Mouse (Mus musculus) heart, embryonic 16.5 days (tissue): ENCODE measurements around the gene Arhgef10l. TPM values are rescaled to one million over a fixed set of nuclear protein-coding genes. Genes with fewer than 3 reads are reported as not detected.

Experiments
- ATAC-seq: fragments of 200-750 bp; cut with Nextera tagmentation; replicated peaks from 2 replicates; pipeline ENCODE4 v1.8.0; 2017; ENCODE audit warnings: moderate number of reproducible peaks; ENCODE audit not compliant: insufficient read depth, low FRiP score; ENCODE audit errors: extremely low read depth
- H3K27ac ChIP-seq: fragments of 300-500 bp; sonication (generic); 2 replicates; pipeline ENCODE4 v1.5.1; 2014; ENCODE audit warnings: mild to moderate bottlenecking, low read length, control low read depth, moderate library complexity
- H3K27me3 ChIP-seq: fragments of 300-500 bp; sonication (generic); 2 replicates; pipeline ENCODE4 v1.6.1; 2014; ENCODE audit warnings: low read length, mixed read lengths; ENCODE audit not compliant: control insufficient read depth, insufficient read depth
- H3K36me3 ChIP-seq: fragments of 300-500 bp; sonication (generic); 2 replicates; pipeline ENCODE4 v1.6.1; 2014; ENCODE audit not compliant: control insufficient read depth, insufficient read depth
- H3K4me1 ChIP-seq: fragments of 300-500 bp; sonication (generic); 2 replicates; pipeline ENCODE4 v1.6.1; 2014; ENCODE audit warnings: low read length, mixed read lengths; ENCODE audit not compliant: control insufficient read depth, insufficient read depth
- H3K4me2 ChIP-seq: fragments of 300-500 bp; sonication (generic); 2 replicates; pipeline ENCODE4 v1.6.1; 2014; ENCODE audit warnings: low read depth, mild to moderate bottlenecking, control low read depth, low read length
- H3K4me3 ChIP-seq: fragments of 300-500 bp; sonication (generic); 2 replicates; pipeline ENCODE4 v1.5.1; 2014; ENCODE audit warnings: mild to moderate bottlenecking, control low read depth, low read length
- H3K9ac ChIP-seq: fragments of 300-500 bp; sonication (generic); 2 replicates; pipeline ENCODE4 v1.6.1; 2014; ENCODE audit warnings: low read length, control low read depth
- H3K9me3 ChIP-seq: fragments of 300-500 bp; sonication (generic); replicated peaks from 2 replicates; pipeline ENCODE4 v1.6.1; 2016; ENCODE audit warnings: low read length; ENCODE audit not compliant: control insufficient read depth
- WGBS: fragments of 180-500 bp; shearing (Covaris S2); extraction: QIAGEN DNeasy Blood & Tissue Kit; methylation state at CpG from one replicate; pipeline ENCODE4 v1.1.7; 2014; 5-methylcytosine and 5-hydroxymethylcytosine counted together
- polyA plus RNA-seq: library from polyadenylated mRNA; unstranded; fragments of >200 nt; fragmentation: Nextera tagmentation; extraction: Ambion mirVana; gene quantifications from 2 replicates; pipeline ENCODE4 v1.2.1, GENCODE M21; 2015

Arhgef10l gene
- polyA plus RNA-seq, 1 experiment from 2014 or later, result 18.6 TPM

DNA sequence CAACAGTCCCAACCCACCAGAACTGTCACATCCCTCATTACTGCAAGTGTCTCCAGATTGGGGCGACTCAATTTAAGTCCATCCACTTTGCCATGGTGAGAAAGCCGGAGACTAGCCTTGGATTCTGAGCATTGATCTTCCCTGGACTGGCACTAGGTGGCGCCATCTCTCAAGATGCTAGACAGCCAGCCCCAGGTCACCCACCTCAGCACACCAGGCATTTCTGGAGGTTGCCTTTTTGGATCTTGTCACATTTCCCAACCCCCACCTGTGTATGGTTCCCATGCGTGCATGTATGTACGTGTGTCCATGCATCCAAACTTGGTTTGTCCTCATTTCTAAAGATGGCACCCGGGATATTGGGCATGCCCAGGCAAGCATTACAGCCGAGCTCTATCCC, 110.5 kb downstream of the Arhgef10l start:
- H3K4me3 ChIP-seq, result no peak overlapping the region
- H3K36me3 ChIP-seq, result peaks cover 22% of the 10 kb centered on the region

DNA sequence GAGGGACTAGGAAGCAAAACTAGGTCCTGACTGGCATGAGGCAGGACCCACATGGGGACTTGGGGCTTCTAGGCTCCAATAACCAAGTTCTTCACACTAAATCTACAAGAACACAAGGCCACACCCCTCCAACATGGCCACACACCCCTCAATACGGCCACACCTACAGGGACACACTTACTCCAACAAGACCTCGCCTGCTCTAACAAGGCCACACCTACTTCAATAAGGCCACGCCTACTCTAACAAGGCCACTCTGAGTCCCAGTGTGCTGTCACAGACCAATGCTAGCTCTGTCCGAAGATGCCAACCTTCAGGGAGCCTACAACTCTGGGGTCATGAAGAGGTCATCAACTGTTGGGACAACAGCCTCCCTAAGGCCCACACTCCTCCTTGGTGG, 111.3 kb downstream of the Arhgef10l start:
- no peaks in the 10 kb centered on the region for H3K27me3 ChIP-seq
- no peak overlapping the region for H3K27ac ChIP-seq
- no peak for ATAC-seq
- H3K4me1 ChIP-seq, result no peaks in the 10 kb centered on the region
- no peak overlapping the region for H3K4me3 ChIP-seq
- H3K4me2 ChIP-seq, result no peak overlapping the region
- H3K36me3 ChIP-seq, result peaks cover 23% of the 10 kb centered on the region
- H3K9ac ChIP-seq, result no peak overlapping the region
- 76% methylated on average over 4 of the region's 4 CpGs for WGBS
- H3K9me3 ChIP-seq, result no peaks in the 10 kb centered on the region

More for the DNA sequence above, 110.5 kb downstream of the Arhgef10l start:
- no peaks in the 10 kb centered on the region for H3K9me3 ChIP-seq
- no peak; the same call in 1 of the 2 replicates for ATAC-seq
- no peak overlapping the region for H3K9ac ChIP-seq
- no peaks in the 10 kb centered on the region for H3K4me1 ChIP-seq
- no peaks in the 10 kb centered on the region for H3K27me3 ChIP-seq
- 54% methylated on average over 7 of the region's 7 CpGs for WGBS
- no peak overlapping the region for H3K27ac ChIP-seq
- H3K4me2 ChIP-seq, result no peak overlapping the region

- 91% methylated on average over 17 of the region's 17 CpGs for WGBS
- no peaks in the 10 kb centered on the region for H3K4me1 ChIP-seq
- H3K4me3 ChIP-seq, result no peak overlapping the region
- no peak overlapping the region for H3K4me2 ChIP-seq
- peaks cover 26% of the 10 kb centered on the region for H3K36me3 ChIP-seq
- no peaks in the 10 kb centered on the region for H3K9me3 ChIP-seq
- no peak for ATAC-seq
- H3K27me3 ChIP-seq, result no peaks in the 10 kb centered on the region
- H3K9ac ChIP-seq, result no peak overlapping the region
- H3K27ac ChIP-seq, result no peak overlapping the region
Measured at GRCm38 (mm10) chr4:140551766-140552165, 114.0 kb downstream of the Arhgef10l start.

- no peak overlapping the region for H3K4me2 ChIP-seq
- no peaks in the 10 kb centered on the region for H3K27me3 ChIP-seq
- 91% methylated on average over 6 of the region's 6 CpGs for WGBS
- no peaks in the 10 kb centered on the region for H3K4me1 ChIP-seq
- ATAC-seq, result no peak
- H3K4me3 ChIP-seq, result no peak overlapping the region
- no peak overlapping the region for H3K27ac ChIP-seq
- no peak overlapping the region for H3K9ac ChIP-seq
- H3K9me3 ChIP-seq, result no peaks in the 10 kb centered on the region
- peaks cover 26% of the 10 kb centered on the region for H3K36me3 ChIP-seq
Measured at GRCm38 (mm10) chr4:140550670-140551069, 115.1 kb downstream of the Arhgef10l start.

DNA sequence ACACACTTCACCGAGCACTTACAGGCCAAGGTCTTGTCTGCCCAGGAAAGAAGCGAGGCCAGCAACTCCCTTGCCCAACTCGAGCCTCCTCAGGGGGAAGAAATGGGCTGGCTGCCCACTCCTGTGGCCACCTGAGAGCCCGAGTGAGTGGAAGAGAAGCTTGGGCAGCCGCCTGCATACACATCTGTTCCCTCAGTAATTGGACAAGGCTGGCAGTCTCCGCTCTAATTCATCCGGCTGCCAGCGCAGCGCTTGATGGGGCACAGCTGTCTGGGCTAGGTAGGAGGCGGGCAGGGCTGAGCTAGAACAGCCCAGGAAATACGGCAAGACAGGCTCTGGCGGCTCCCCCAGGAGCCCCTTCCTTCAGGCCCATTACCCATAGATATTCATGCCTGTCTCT, 115.8 kb downstream of the Arhgef10l start:
- no peak overlapping the region for H3K9ac ChIP-seq
- no peak overlapping the region for H3K4me2 ChIP-seq
- no peaks in the 10 kb centered on the region for H3K27me3 ChIP-seq
- H3K36me3 ChIP-seq, result peaks cover 29% of the 10 kb centered on the region
- no peaks in the 10 kb centered on the region for H3K4me1 ChIP-seq
- ATAC-seq, result no peak
- no peaks in the 10 kb centered on the region for H3K9me3 ChIP-seq
- no peak overlapping the region for H3K4me3 ChIP-seq
- WGBS, result 79% methylated on average over 12 of the region's 12 CpGs
- no peak overlapping the region for H3K27ac ChIP-seq

DNA sequence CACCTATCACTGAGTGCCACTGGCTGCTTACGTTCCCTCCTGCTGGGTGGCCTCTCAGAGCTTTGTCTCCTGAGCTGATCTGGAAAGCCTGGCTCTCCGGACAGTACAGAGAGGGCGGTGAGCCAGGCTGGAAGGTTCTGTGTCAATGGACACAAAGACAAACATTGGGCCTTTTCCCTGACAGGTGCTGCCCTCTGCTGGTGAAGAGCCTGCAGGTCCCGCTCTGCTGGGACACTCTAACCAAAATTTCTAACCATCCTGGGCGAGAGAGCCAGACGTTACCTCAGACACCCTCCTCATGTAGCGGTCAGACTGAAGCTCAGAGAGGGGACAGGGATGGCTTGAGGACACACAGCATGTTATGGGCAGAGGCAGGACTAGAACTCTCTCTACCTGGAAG, 118.3 kb downstream of the Arhgef10l start:
- Histone ChIP-seq H3K27me3 (no peaks in the 10 kb centered on the region), H3K4me1 (no peaks in the 10 kb centered on the region), H3K4me2 (no peak overlapping the region), H3K4me3 (no peak overlapping the region), H3K9me3 (no peaks in the 10 kb centered on the region), H3K9ac (no peak overlapping the region), H3K36me3 (peaks cover 40% of the 10 kb centered on the region), H3K27ac (no peak overlapping the region)
- no peak for ATAC-seq
- 30% methylated on average over 7 of the region's 7 CpGs for WGBS

GRCm38 (mm10) chr4:140539125-140539524, 126.7 kb downstream of the Arhgef10l start:
- no peak overlapping the region for H3K4me2 ChIP-seq
- no peaks in the 10 kb centered on the region for H3K9me3 ChIP-seq
- H3K27ac ChIP-seq, result no peak overlapping the region
- 39% methylated on average over 11 of the region's 11 CpGs for WGBS
- no peak overlapping the region for H3K9ac ChIP-seq
- peaks cover 28% of the 10 kb centered on the region for H3K36me3 ChIP-seq
- no peak overlapping the region for H3K4me3 ChIP-seq
- no peaks in the 10 kb centered on the region for H3K27me3 ChIP-seq
- H3K4me1 ChIP-seq, result peaks cover 3% of the 10 kb centered on the region; the same call in 1 of the 2 replicates
- no peak for ATAC-seq

GRCm38 (mm10) chr4:140537561-140538021, 128.2 kb downstream of the Arhgef10l start:
- no peak overlapping the region for H3K27ac ChIP-seq
- H3K9ac ChIP-seq, result no peak overlapping the region
- peaks cover 17% of the 10 kb centered on the region for H3K36me3 ChIP-seq
- H3K4me2 ChIP-seq, result no peak overlapping the region
- no peak for ATAC-seq
- H3K4me3 ChIP-seq, result no peak overlapping the region
- WGBS, result 66% methylated on average over 5 of the region's 5 CpGs
- H3K4me1 ChIP-seq, result peaks cover 3% of the 10 kb centered on the region; the same call in 1 of the 2 replicates
- no peaks in the 10 kb centered on the region for H3K9me3 ChIP-seq
- H3K27me3 ChIP-seq, result no peaks in the 10 kb centered on the region

- ATAC-seq, result no peak
- Histone ChIP-seq H3K36me3 (peaks cover 14% of the 10 kb centered on the region), H3K27ac (no peak overlapping the region), H3K4me3 (no peak overlapping the region), H3K27me3 (no peaks in the 10 kb centered on the region), H3K9me3 (no peaks in the 10 kb centered on the region), H3K9ac (no peak overlapping the region), H3K4me1 (no peaks in the 10 kb centered on the region), H3K4me2 (no peak overlapping the region)
- 84% methylated on average over 8 of the region's 8 CpGs for WGBS
Measured at GRCm38 (mm10) chr4:140535323-140535722, 130.5 kb downstream of the Arhgef10l start.
